Mouse (Mus musculus) olfactory bulb, adult 2 months (tissue): ENCODE data around the gene Elk4.

Source experiments
- CTCF ChIP-seq: fragments of 200-500 bp; IDR thresholded peaks from 2 replicates; pipeline ENCODE4 v1.5.1; 2012; ENCODE audit warnings: low read depth, mild to moderate bottlenecking, low read length, moderate library complexity; ENCODE audit not compliant: insufficient read depth
- POLR2A ChIP-seq: fragments of 200-500 bp; IDR thresholded peaks from 2 replicates; pipeline ENCODE4 v1.6.1; 2012; ENCODE audit warnings: mild to moderate bottlenecking, low read depth, low read length, moderate library complexity; ENCODE audit not compliant: insufficient read depth

GRCm38 (mm10) chr1:132054387-132054786 lies 47.0 kb downstream of the Elk4 start:
- TF ChIP-seq CTCF (no peak), POLR2A (no peak)
